Mouse (Mus musculus): ENCODE data around the gene Mipep.

- TF ChIP-seq ZNF384 (IDR thresholded peaks at IDR 0.05; ENCODE audit: low read depth, low read length) (no peak), MAFK (IDR thresholded peaks at IDR 0.05; ENCODE audit: insufficient read depth, low read depth, low read length) (no peak), HCFC1 (IDR thresholded peaks at IDR 0.05; ENCODE audit: borderline replicate concordance, insufficient read depth, low read length) (no peak)
Observed at GRCm38 (mm10) chr14:60818045-60818444, 33.7 kb downstream of the Mipep start.
